Mouse (Mus musculus) neural tube, embryonic 11.5 days (tissue): ENCODE data around the gene Rab3c. TPM values are rescaled to one million over a fixed set of nuclear protein-coding genes. Genes with fewer than 3 reads are reported as not detected.
A peak's percentile ranks its signal among the peaks of the same experiment; 100 is the strongest.

Experiments
- ATAC-seq: fragments of 200-750 bp; cut with Nextera tagmentation; 2 replicates; pipeline ENCODE4 v1.8.0; 2017; ENCODE audit warnings: moderate number of reproducible peaks, mild to moderate bottlenecking, moderate TSS enrichment, moderate library complexity; ENCODE audit not compliant: insufficient read depth, low FRiP score, low TSS enrichment
- DNase-seq: peaks from one replicate; pipeline ENCODE4 v3.0.0-alpha.2; 2015; ENCODE audit warnings: low spot score
- H3K27ac ChIP-seq: fragments of 300-500 bp; sonication (generic); 2 replicates; pipeline ENCODE4 v1.5.1; 2014; ENCODE audit warnings: low read depth, mild to moderate bottlenecking, low read length
- H3K27me3 ChIP-seq: fragments of 300-500 bp; sonication (generic); 2 replicates; pipeline ENCODE4 v1.6.1; 2014; ENCODE audit warnings: mild to moderate bottlenecking, low read length, mixed read lengths; ENCODE audit not compliant: control insufficient read depth, insufficient read depth
- H3K36me3 ChIP-seq: fragments of 300-500 bp; sonication (generic); 2 replicates; pipeline ENCODE4 v1.6.1; 2014; ENCODE audit warnings: mild to moderate bottlenecking, low read length, moderate library complexity, mixed read lengths; ENCODE audit not compliant: control insufficient read depth, insufficient read depth
- H3K4me1 ChIP-seq: fragments of 300-500 bp; sonication (generic); 2 replicates; pipeline ENCODE4 v1.6.1; 2014; ENCODE audit warnings: low read length, mixed read lengths; ENCODE audit not compliant: control insufficient read depth, insufficient read depth
- H3K4me2 ChIP-seq: fragments of 300-500 bp; sonication (generic); 2 replicates; pipeline ENCODE4 v1.6.1; 2014; ENCODE audit warnings: low read depth, mild to moderate bottlenecking, moderate library complexity
- H3K4me3 ChIP-seq: fragments of 300-500 bp; sonication (generic); 2 replicates; pipeline ENCODE4 v1.5.1; 2014; ENCODE audit warnings: low read depth, low read length
- H3K9ac ChIP-seq: fragments of 300-500 bp; sonication (generic); 2 replicates; pipeline ENCODE4 v1.6.1; 2014; ENCODE audit warnings: mild to moderate bottlenecking, low read length
- H3K9me3 ChIP-seq: fragments of 300-500 bp; sonication (generic); 2 replicates; pipeline ENCODE4 v1.6.1; 2016; ENCODE audit warnings: low read length; ENCODE audit not compliant: control insufficient read depth
- WGBS: fragments of 180-500 bp; shearing (Covaris S2); extraction: QIAGEN DNeasy Blood & Tissue Kit; methylation state at CpG from one replicate; pipeline ENCODE4 v1.1.7; 2014; 5-methylcytosine and 5-hydroxymethylcytosine counted together
- polyA plus RNA-seq: library from polyadenylated mRNA; unstranded; fragments of >200 nt; fragmentation: Nextera tagmentation; extraction: Ambion mirVana; gene quantifications from 2 replicates; pipeline ENCODE4 v1.2.1, GENCODE M21; 2014

Gene Rab3c
- polyA plus RNA-seq, 1 experiment from 2014 or later = 47.5 TPM

GRCm38 (mm10) chr13:110275471-110275870, 5.3 kb downstream of the Rab3c start:
- 89% methylated on average over 3 of the region's 3 CpGs for WGBS
- DNase-seq (no peak), ATAC-seq (no peak)
- Histone ChIP-seq H3K4me2 (no peak overlapping the region), H3K9ac (no peak overlapping the region), H3K27ac (no peak overlapping the region), H3K27me3 (no peaks in the 10 kb centered on the region), H3K9me3 (no peaks in the 10 kb centered on the region), H3K36me3 (no peaks in the 10 kb centered on the region), H3K4me1 (no peaks in the 10 kb centered on the region), H3K4me3 (no peak overlapping the region)

GRCm38 (mm10) chr13:110260649-110261048, 20.1 kb downstream of the Rab3c start:
- Histone ChIP-seq H3K4me1 (peaks cover 4% of the 10 kb centered on the region; the same call in 1 of the 2 replicates), H3K27me3 (no peaks in the 10 kb centered on the region), H3K4me3 (no peak overlapping the region), H3K9me3 (no peaks in the 10 kb centered on the region), H3K27ac (no peak overlapping the region), H3K36me3 (no peaks in the 10 kb centered on the region), H3K9ac (no peak overlapping the region), H3K4me2 (no peak overlapping the region)
- 65% methylated on average over 1 of the region's 1 CpGs for WGBS
- no peak for ATAC-seq
- no peak for DNase-seq

DNA sequence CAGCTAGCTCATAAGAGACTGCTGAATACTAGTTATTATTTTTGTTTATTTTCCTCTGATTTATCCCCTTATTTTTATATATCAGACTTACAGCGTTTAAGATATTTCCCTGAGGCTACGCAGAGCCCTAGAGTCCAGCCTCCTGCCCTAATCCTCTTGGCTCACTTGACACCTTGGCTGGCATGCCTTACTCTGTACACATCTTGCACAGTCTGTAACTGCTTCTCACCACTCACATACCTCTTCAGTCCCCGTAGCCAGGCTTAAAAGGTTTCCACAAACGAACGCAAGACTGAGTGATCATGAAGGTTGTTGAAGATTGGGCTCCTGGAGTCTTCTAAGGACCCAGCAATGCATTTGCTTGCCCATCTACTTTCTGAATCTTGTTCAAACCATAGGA, 29.3 kb downstream of the Rab3c start:
- ATAC-seq = no peak

GRCm38 (mm10) chr13:110248481-110248880, 32.3 kb downstream of the Rab3c start:
- Histone ChIP-seq H3K27me3 (no peaks in the 10 kb centered on the region), H3K4me2 (no peak overlapping the region), H3K9ac (no peak overlapping the region), H3K9me3 (no peaks in the 10 kb centered on the region), H3K4me1 (no peaks in the 10 kb centered on the region), H3K27ac (no peak overlapping the region), H3K36me3 (no peaks in the 10 kb centered on the region), H3K4me3 (no peak overlapping the region)
- ATAC-seq = no peak
- WGBS = 74% methylated on average over 2 of the region's 2 CpGs
- DNase-seq = no peak

More for the DNA sequence above, 29.3 kb downstream of the Rab3c start:
- Histone ChIP-seq H3K9ac (no peak overlapping the region), H3K4me2 (no peak overlapping the region), H3K4me3 (no peak overlapping the region), H3K9me3 (no peaks in the 10 kb centered on the region), H3K27ac (no peak overlapping the region), H3K27me3 (no peaks in the 10 kb centered on the region), H3K36me3 (no peaks in the 10 kb centered on the region), H3K4me1 (no peaks in the 10 kb centered on the region)
- no peak for DNase-seq
- 94% methylated on average over 5 of the region's 5 CpGs for WGBS

GRCm38 (mm10) chr13:110238970-110239369, 41.8 kb downstream of the Rab3c start:
- no peaks in the 10 kb centered on the region for H3K9me3 ChIP-seq
- H3K27me3 ChIP-seq = no peaks in the 10 kb centered on the region
- H3K9ac ChIP-seq = no peak overlapping the region
- H3K4me1 ChIP-seq = peaks cover 16% of the 10 kb centered on the region
- WGBS = 35% methylated on average over 3 of the region's 3 CpGs
- no peak overlapping the region for H3K4me3 ChIP-seq
- no peaks in the 10 kb centered on the region for H3K36me3 ChIP-seq
- no peak overlapping the region for H3K4me2 ChIP-seq
- no peak overlapping the region for H3K27ac ChIP-seq
- DNase-seq (peak; percentile 37), ATAC-seq (peak; percentile 69)

DNA sequence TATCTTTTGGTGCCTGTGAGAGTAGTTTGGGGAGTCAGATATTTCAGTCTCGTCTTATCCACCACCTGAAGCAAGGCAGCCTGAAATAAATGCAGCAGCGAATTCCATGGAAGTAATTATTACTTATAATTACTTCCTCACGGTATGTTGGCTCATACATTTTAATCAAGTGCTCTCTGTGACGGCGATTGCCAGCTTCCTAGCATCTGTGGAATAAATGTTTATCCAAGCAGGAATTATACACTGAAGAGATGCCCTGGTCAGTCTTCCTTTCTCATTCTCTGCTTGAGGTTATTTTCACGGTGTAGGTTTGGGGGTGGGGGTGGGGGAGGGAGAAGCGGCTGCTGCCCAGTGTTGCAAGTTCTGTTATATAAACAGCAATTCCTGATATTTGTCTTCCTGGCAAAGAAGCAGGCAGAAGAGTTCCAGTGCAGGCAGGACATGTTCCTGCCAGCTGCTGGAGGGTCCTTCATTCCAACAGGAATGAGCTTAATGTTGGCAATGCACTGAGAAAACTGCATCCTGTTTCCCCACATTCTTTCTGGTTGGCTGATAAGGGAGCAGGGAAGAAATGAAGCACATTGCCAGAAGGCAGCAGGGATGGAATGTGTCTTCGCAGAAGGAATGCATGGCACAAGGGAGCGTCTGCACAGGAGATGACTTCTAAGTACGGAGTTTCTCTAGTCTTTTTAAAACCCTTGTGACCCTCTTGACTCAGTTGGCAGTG, 43.4 kb downstream of the Rab3c start:
- WGBS = 41% methylated on average over 10 of the region's 10 CpGs
- H3K9ac ChIP-seq = no peak overlapping the region
- H3K4me3 ChIP-seq = no peak overlapping the region
- ATAC-seq = no peak
- no peaks in the 10 kb centered on the region for H3K27me3 ChIP-seq
- 0 out of 2 replicates have a peak overlapping the region, but pooled peaks have one; percentile 20 for H3K27ac ChIP-seq
- peaks cover 16% of the 10 kb centered on the region for H3K4me1 ChIP-seq
- no peaks in the 10 kb centered on the region for H3K9me3 ChIP-seq
- DNase-seq = no peak
- H3K36me3 ChIP-seq = no peaks in the 10 kb centered on the region
- no peak overlapping the region for H3K4me2 ChIP-seq

DNA sequence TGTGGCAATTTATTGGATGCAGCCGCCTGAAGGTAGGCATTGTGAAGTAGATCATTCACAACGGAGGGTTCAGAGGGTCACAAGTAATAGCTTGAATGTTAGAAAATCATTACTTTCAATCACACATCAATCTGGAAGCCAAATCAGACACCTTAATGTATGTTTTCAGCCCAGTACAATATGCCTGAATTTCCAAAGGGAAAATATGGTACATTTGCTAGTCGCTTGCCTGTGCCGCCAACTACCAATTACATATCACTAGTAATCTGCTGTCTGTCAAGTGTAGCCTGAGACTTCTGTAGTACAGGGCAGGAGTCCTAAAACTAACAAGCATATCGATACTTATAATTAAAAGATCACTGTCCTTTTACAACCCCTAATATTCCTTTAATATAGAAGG, 47.4 kb downstream of the Rab3c start:
- Histone ChIP-seq H3K9ac (no peak overlapping the region), H3K27me3 (no peaks in the 10 kb centered on the region), H3K36me3 (no peaks in the 10 kb centered on the region), H3K4me3 (no peak overlapping the region), H3K27ac (no peak overlapping the region), H3K4me2 (no peak overlapping the region), H3K9me3 (no peaks in the 10 kb centered on the region), H3K4me1 (peaks cover 9% of the 10 kb centered on the region)
- DNase-seq = no peak
- 71% methylated on average over 5 of the region's 5 CpGs for WGBS
- no peak for ATAC-seq

DNA sequence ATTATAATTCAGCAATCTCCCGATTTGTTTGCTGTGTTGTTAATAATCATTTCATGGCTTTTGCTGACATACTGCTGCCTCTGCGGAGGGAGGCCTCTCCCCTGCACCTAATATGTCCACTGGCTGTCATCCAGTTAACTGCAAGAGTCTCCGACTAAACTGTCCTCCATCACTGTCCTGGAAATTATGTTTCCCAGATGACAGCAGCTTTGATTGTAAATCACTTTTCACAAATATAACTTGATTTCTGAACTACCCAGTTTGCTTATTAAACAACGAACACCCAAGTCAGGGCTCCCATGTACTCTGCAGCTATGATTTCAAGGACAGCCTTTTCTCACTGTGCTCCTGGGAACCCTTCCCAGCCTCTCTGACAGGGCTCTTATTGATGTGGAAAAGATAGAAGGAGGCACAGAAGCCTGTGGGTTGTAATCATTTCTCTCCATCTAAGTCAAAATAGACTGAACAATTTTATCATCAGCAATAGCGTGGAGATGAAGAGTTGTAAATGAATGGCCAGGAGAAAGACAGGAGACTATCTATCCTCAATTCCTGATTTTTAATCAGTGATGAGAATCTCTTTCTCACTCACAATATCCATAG, 49.6 kb downstream of the Rab3c start:
- H3K27ac ChIP-seq = no peak overlapping the region
- no peak overlapping the region for H3K9ac ChIP-seq
- no peak overlapping the region for H3K4me2 ChIP-seq
- ATAC-seq (no peak), DNase-seq (no peak)
- WGBS = 82% methylated on average over 5 of the region's 5 CpGs
- H3K36me3 ChIP-seq = no peaks in the 10 kb centered on the region
- H3K4me3 ChIP-seq = no peak overlapping the region
- H3K9me3 ChIP-seq = no peaks in the 10 kb centered on the region
- peaks cover under 1% of the 10 kb centered on the region; the same call in 1 of the 2 replicates for H3K4me1 ChIP-seq
- no peaks in the 10 kb centered on the region for H3K27me3 ChIP-seq

- DNase-seq = no peak
- no peak overlapping the region for H3K9ac ChIP-seq
- WGBS = 92% methylated on average over 4 of the region's 4 CpGs
- no peak for ATAC-seq
- peaks cover 7% of the 10 kb centered on the region for H3K4me1 ChIP-seq
- H3K27ac ChIP-seq = no peak overlapping the region
- H3K4me2 ChIP-seq = no peak overlapping the region
- H3K36me3 ChIP-seq = no peaks in the 10 kb centered on the region
- no peak overlapping the region for H3K4me3 ChIP-seq
- H3K27me3 ChIP-seq = no peaks in the 10 kb centered on the region
- no peaks in the 10 kb centered on the region for H3K9me3 ChIP-seq
Measured at GRCm38 (mm10) chr13:110230046-110230445, 50.8 kb downstream of the Rab3c start.
